Mouse (Mus musculus) retina, adult 2 months (tissue): Measurements from ENCODE around the gene Npas1.
A peak's percentile ranks its signal among the peaks of the same experiment; 100 is the strongest.

Experiments
- DNase-seq: peaks from one replicate; pipeline ENCODE4 v3.0.0-alpha.2; 2012; ENCODE audit warnings: low read depth, low spot score

The Npas1 gene

DNA sequence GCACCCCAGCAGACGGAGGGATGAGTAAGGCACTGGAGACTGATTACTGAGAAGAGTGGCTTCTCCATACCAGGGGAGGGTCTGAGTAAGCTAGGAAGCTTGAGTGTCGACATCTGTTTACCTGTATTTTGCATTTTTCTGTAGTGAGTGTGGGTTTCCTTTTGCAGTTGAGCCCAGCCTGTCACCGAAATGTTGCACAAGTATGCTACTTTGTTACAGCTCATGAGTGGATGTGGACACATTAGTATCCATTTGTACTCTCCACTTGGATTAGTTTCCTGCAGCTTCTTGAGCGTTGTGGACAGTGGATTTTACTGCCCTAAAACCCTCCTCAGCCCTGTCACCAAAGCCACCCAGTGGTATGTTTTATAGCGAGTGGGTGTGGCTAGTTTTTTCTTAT is 58.8 kb downstream of the Npas1 start:
- DNase-seq, result no peak

DNA sequence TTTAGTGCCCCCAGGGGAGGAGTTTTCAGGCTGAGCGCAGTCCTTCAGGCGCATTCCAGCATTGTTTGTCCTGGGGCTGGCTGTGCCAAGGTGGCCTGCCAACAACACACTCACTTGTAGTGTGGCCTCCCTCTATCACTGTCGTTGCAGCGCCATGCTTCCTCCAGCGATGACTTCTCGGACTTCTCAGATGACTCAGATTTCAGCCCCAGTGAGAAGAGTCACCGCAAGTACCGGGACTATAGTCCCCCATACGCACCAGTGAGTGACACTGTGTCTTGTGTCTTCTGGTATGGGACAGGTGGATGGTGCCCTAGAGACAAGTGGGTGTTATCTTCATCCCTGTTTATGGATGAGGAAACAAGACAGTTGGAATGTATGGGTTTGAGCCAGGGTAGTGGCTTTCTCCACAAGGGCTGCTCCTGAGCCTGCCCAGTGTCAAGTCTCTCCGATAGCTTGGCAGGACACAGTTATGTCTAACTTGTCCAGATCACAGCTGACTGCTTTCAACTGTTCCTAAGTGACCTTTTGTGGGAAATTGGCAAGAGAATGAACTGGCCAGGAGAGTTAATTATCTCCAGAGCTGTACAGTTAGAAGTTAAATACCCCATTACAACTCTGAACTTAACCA is 60.3 kb downstream of the Npas1 start:
- no peak for DNase-seq

DNA sequence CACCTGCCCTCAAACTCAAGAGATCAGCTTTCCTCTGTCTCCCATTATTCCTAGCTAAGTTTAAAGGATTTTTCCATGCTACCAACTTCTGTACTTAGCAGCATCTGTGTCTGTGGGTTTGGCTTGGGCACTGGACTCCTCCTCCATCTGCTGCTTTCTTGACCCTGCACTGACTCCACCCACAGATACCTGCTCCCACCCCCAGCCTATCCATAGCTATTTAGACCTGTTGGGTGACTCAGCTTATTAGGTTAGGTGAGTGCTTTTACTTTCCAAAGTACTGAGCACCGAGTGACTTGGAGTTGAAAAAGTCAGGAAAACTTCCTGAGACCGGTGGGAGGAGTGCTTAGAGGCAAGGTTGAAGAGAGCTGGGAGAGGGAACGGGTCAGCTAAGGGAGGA is 62.1 kb downstream of the Npas1 start:
- no peak for DNase-seq

DNA sequence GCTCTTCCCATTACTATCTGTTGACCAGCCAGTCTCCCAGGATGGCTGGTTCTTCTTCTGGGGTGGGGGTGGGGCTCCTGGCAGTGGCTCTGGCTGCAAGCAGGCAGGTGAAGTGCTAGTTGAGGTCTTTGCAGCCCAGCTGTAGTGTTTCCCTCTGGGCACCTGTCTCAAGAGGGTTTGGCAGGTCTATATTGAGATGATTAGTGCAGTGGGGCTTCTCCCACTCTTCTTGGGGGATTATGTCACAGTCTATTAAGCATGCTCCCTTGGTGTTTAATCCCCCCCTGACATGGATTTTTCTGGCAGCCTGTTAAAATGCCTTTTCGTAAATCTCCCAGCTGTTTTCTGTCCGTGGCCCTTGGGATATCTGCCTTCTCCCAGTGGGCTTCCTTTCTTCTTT is 64.6 kb downstream of the Npas1 start:
- DNase-seq, result peak; percentile 65

DNA sequence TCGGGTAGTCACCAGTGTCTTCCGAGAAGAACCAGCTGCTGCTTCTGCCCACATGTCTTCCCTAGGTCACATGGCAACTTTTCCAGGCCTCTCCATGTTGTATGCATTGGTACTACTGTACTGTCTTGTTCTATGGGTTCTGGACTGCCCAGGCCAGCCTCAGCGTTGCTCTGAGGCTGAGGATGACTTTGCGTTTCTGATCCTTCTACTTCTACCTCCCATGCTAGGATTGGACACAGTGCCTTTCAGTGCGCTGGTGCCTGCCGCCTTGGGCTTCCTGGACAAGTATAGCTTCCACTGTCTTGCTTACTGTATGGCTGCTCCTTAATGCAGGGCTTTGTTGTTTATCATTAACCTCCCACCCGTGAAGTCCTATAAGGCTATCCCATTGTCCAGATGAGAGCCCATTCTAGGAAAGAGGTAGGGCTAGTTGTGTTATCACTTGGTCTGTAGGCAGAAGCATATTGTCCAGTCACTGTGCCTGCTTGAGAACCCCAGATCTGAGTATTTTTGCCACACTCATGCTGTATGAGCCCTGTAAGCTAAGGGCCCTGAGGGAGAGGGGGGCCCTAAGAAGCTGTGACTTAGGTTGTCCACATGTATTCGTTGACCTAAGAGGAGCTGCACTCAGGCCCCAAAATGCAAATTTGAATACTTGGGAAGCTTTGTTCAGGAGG is 65.2 kb downstream of the Npas1 start:
- no peak for DNase-seq

DNA sequence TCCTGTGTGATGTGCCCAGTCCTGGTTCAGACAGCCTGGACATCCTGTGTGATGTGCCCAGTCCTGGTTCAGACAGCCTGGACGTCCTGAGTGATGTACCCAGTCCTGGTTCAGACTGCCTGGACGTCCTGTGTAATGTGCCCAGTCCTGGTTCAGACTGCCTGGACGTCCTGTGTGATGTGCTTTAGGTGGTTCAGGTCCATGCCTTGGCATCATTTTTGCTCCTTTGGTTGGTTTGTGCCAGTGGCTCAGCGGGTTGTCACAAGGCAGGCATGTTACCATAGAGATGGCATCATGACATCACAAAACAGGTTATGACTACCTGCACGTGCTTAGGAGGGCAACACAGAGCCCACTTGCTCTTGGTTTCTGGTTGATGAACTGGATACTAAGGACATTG is 66.4 kb downstream of the Npas1 start:
- no peak for DNase-seq

DNA sequence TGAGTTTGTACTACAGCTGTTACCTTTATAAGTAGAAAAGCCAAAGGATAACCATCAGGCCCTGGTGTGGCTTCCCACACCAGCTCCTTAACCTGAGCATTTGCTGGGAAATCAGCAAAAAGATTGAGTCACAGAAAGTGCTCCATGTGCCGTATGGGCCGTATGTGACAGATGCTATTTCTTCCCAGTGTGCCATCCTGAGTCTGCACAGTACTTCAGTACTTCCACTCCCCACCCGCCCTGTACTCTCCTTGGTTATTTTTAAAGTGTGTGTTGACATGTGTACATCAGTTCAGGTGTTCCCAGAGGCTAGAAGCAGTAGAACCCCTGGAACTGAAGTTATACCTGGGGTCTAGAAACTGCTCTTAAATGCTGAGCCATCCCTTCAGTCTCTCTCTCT is 70.5 kb downstream of the Npas1 start:
- no peak for DNase-seq
